Mouse (Mus musculus) gastrocnemius, adult 8-10 months (tissue): ENCODE data around the gene Agtpbp1. TPM values are rescaled to one million over a fixed set of nuclear protein-coding genes. Genes with fewer than 3 reads are reported as not detected.
A peak's percentile ranks its signal among the peaks of the same experiment; 100 is the strongest.

ENCODE experiments used
- DNase-seq, 2 experiments: peaks; one replicate each; pipeline ENCODE4 v3.0.0; 2022; ENCODE audit warnings: low spot score in 2 of 2
- total RNA-seq, 4 experiments: library from RNA; stranded (reverse); gene quantifications; 2 replicates each; pipeline ENCODE4 v1.2.4; 2022

Agtpbp1 gene
- total RNA-seq, 4 experiments from 2014 or later: 77.0 to 85.2 (median 83.0) TPM

GRCm38 (mm10) chr13:59580954-59581353 lies 4.1 kb downstream of the Agtpbp1 start:
- no peak for DNase-seq

- DNase-seq: no peak
Measured at GRCm38 (mm10) chr13:59572549-59572948, 12.5 kb downstream of the Agtpbp1 start.

- DNase-seq: no peak
Measured at GRCm38 (mm10) chr13:59571107-59571506, 13.9 kb downstream of the Agtpbp1 start.

GRCm38 (mm10) chr13:59565945-59566520 lies 19.0 kb downstream of the Agtpbp1 start:
- no peak for DNase-seq

GRCm38 (mm10) chr13:59564923-59565322 lies 20.1 kb downstream of the Agtpbp1 start:
- no peak for DNase-seq

GRCm38 (mm10) chr13:59564505-59564904 lies 20.5 kb downstream of the Agtpbp1 start:
- DNase-seq: no peak

- DNase-seq: no peak
Measured at GRCm38 (mm10) chr13:59562471-59562870, 22.6 kb downstream of the Agtpbp1 start.

GRCm38 (mm10) chr13:59558776-59559175 lies 26.3 kb downstream of the Agtpbp1 start:
- no peak for DNase-seq

- peak; percentile 69 to 87 for DNase-seq
Measured at GRCm38 (mm10) chr13:59557185-59557985, 27.6 kb downstream of the Agtpbp1 start.

GRCm38 (mm10) chr13:59556670-59557069 lies 28.4 kb downstream of the Agtpbp1 start:
- DNase-seq: peak; percentile 8 to 21

- no peak for DNase-seq
Measured at GRCm38 (mm10) chr13:59555613-59556192, 29.3 kb downstream of the Agtpbp1 start.

- no peak for DNase-seq
Measured at GRCm38 (mm10) chr13:59554772-59555505, 30.1 kb downstream of the Agtpbp1 start.

- DNase-seq: no peak
Measured at GRCm38 (mm10) chr13:59552751-59553150, 32.3 kb downstream of the Agtpbp1 start.

- DNase-seq: no peak
Measured at GRCm38 (mm10) chr13:59552286-59552685, 32.7 kb downstream of the Agtpbp1 start.

- DNase-seq: no peak
Measured at GRCm38 (mm10) chr13:59549318-59549798, 35.7 kb downstream of the Agtpbp1 start.

GRCm38 (mm10) chr13:59547716-59548115 lies 37.3 kb downstream of the Agtpbp1 start:
- no peak for DNase-seq

- no peak for DNase-seq
Measured at GRCm38 (mm10) chr13:59547091-59547490, 37.9 kb downstream of the Agtpbp1 start.

- DNase-seq: no peak
Measured at GRCm38 (mm10) chr13:59542411-59542810, 42.6 kb downstream of the Agtpbp1 start.

GRCm38 (mm10) chr13:59540030-59540429 lies 45.0 kb downstream of the Agtpbp1 start:
- no peak for DNase-seq

GRCm38 (mm10) chr13:59538661-59539060 lies 46.4 kb downstream of the Agtpbp1 start:
- no peak for DNase-seq

- no peak for DNase-seq
Measured at GRCm38 (mm10) chr13:59536631-59537030, 48.4 kb downstream of the Agtpbp1 start.

GRCm38 (mm10) chr13:59535746-59536145 lies 49.3 kb downstream of the Agtpbp1 start:
- DNase-seq: no peak
